Mouse (Mus musculus) lung, adult 2 months (tissue): ENCODE measurements around the gene Cox16. TPM values are rescaled to one million over a fixed set of nuclear protein-coding genes. Genes with fewer than 3 reads are reported as not detected.

Experiments
- DNase-seq: peaks from one replicate; pipeline ENCODE4 v3.0.0; 2022
- H3K4me1 ChIP-seq: fragments of 200-500 bp; 2 replicates; pipeline ENCODE4 v1.6.1; 2011; ENCODE audit warnings: low read length; ENCODE audit not compliant: control insufficient read depth, insufficient read depth
- H3K4me3 ChIP-seq: fragments of 200-500 bp; replicated peaks from 2 replicates; pipeline ENCODE3; 2011; ENCODE audit warnings: low read depth, mild to moderate bottlenecking, control low read depth, low read length; ENCODE audit errors: extremely low read depth
- CTCF ChIP-seq: fragments of 200-500 bp; IDR thresholded peaks from 2 replicates; pipeline ENCODE4 v1.5.1; 2011; ENCODE audit warnings: mild to moderate bottlenecking, low read length, control low read depth; ENCODE audit not compliant: insufficient read depth
- POLR2A ChIP-seq: fragments of 200-500 bp; IDR thresholded peaks from 2 replicates; pipeline ENCODE4 v1.6.1; 2011; ENCODE audit warnings: low read depth, mild to moderate bottlenecking, control low read depth, low read length, borderline replicate concordance; ENCODE audit errors: extremely low read depth
- WGBS: fragments of 180-500 bp; shearing (Covaris S2); methylation state at CpG from one replicate; pipeline ENCODE4 v1.1.7; 2018; 5-methylcytosine and 5-hydroxymethylcytosine counted together
- polyA plus RNA-seq: library from polyadenylated mRNA; depleted of rRNA; stranded (reverse); fragments of >200 nt; gene quantifications from 2 replicates; pipeline ENCODE4 v1.2.3, GENCODE M21; 2012; rRNA removed

The Cox16 gene
- polyA plus RNA-seq, 1 experiment: 50.6 TPM

DNA sequence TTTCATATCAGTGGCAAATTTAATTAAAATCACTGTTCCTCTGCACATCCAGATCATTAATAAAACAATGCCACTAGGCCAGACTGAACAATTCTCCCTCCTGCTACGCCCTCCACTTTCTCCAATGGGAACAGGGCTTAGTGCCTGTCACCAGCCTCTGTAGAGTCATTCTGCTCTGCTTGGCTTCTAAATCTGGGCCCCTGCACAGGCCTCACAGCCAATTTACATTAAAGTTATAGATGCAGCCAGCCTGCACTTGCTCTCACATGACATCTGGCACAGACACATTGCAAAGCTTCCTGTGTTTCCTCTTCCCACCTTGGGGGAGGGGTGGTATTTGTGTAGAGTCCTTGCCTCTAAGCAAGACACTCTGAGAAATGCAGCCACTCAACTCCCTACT is 163.9 kb downstream of the Cox16 start:
- WGBS: 83% methylated on average over 1 of the region's 1 CpGs

DNA sequence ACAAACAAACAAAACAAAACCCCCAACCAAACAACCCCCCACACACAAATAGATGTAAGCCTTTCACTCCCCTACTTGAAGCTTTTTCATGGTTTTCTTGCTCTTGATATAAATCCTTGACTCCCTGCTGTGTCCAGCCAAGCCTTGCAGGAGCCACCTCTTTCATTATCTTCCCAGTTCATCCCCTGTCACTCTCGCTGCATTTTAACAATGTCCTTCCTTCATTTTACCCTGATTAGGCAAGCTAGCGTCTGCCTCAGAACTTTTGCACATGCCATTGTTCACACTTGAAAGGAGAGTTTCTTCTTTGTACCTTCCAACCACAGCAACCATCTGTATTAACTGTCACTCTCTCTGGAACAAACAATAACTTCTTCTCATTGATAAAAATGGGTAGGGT is 167.1 kb downstream of the Cox16 start:
- no peak for DNase-seq
- 43% methylated on average over 2 of the region's 2 CpGs for WGBS
- TF ChIP-seq CTCF (no peak), POLR2A (no peak)
- H3K4me3 ChIP-seq: no peak overlapping the region
- no peaks in the 10 kb centered on the region for H3K4me1 ChIP-seq

More for the DNA sequence above, 163.9 kb downstream of the Cox16 start:
- Histone ChIP-seq H3K4me1 (no peaks in the 10 kb centered on the region), H3K4me3 (no peak overlapping the region)
- DNase-seq: no peak
- TF ChIP-seq CTCF (no peak), POLR2A (no peak)

DNA sequence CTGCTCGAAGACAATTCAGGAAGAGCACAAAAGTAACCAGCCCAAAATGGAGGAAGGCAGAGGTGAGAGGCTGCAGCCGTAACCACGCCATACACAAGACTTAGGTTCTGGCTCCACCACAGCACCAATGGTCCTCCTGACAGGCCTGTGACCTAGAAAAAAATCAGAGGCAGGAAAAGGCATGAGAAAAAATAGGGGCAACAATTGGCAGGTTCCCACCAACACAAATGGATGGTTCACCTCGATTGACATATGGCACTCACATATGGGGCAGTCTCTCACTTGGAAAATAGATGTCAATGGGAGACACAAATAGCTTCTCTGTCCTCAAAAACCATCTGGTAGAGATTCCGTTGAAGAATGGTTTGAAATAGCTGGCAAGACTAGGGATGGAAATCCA is 169.0 kb downstream of the Cox16 start:
- WGBS: 89% methylated on average over 5 of the region's 5 CpGs
- Histone ChIP-seq H3K4me1 (no peaks in the 10 kb centered on the region), H3K4me3 (no peak overlapping the region)
- no peak for TF ChIP-seq CTCF
- no peak for TF ChIP-seq POLR2A
- DNase-seq: no peak

Other genes with a start within 250 kb of the Cox16 start
- 0.61 and 0.77 TPM in 2 replicates for gene Slc8a3, start 151.9 kb downstream of the Cox16 start, polyA plus RNA-seq
- gene Gm4787, start 105.7 kb downstream of the Cox16 start, polyA plus RNA-seq: 0.22 and 0.28 TPM in 2 replicates
- 0.17 and 0.21 TPM in 2 replicates for gene Adam4, start 63.2 kb downstream of the Cox16 start, polyA plus RNA-seq
- gene Gm20498, start 47.8 kb upstream of the Cox16 start, polyA plus RNA-seq: 13.1 and 14.7 TPM in 2 replicates
- 19.1 and 27.1 TPM in 2 replicates for gene Synj2bp, start 47.8 kb upstream of the Cox16 start, polyA plus RNA-seq
- gene Adam21, start 83.3 kb upstream of the Cox16 start, polyA plus RNA-seq: not detected in 2 replicates
- 3.7 and 8.4 TPM in 2 replicates for gene Med6, start 109.9 kb upstream of the Cox16 start, polyA plus RNA-seq
- 10.2 and 12.8 TPM in 2 replicates for gene Ttc9, start 146.1 kb upstream of the Cox16 start, polyA plus RNA-seq